Mouse (Mus musculus) MEL (cell line): Measurements from ENCODE around the gene Pdlim4. TPM values are rescaled to one million over a fixed set of nuclear protein-coding genes. Genes with fewer than 3 reads are reported as not detected.

ENCODE experiments used
- DNase-seq: peaks from one replicate; pipeline ENCODE4 v3.0.0; 2011; ENCODE audit warnings: low read depth, low spot score
- H3K27ac ChIP-seq: 2 replicates; pipeline ENCODE4 v1.5.1; 2012; ENCODE audit warnings: low read depth, mild to moderate bottlenecking, control low read depth, low read length, moderate library complexity; ENCODE audit not compliant: control insufficient read depth
- H3K27me3 ChIP-seq, 2 experiments: fragments of 150-350 bp in 1 of 2; sonication (generic) in 1 of 2; 2 replicates each; pipeline ENCODE4 v1.6.1; 2012; ENCODE audit warnings: low read length in 2 of 2, mild to moderate bottlenecking in 2 of 2, improper control_type of control experiment in 1 of 2, moderate library complexity in 1 of 2; ENCODE audit not compliant: insufficient read depth in 2 of 2, control insufficient read depth in 1 of 2
- H3K36me3 ChIP-seq, 2 experiments: 2 replicates each; pipeline ENCODE4 v1.6.1; 2012 to 2014; ENCODE audit warnings: low read length in 2 of 2, improper control_type of control experiment in 1 of 2, inconsistent platforms in 1 of 2, mild to moderate bottlenecking in 1 of 2; ENCODE audit not compliant: insufficient read depth in 2 of 2, control insufficient read depth in 1 of 2
- H3K4me1 ChIP-seq, 2 experiments: fragments of 150-350 bp in 1 of 2; sonication (generic) in 1 of 2; 2 replicates each; pipeline ENCODE4 v1.6.1; 2012; ENCODE audit warnings: low read length in 2 of 2, improper control_type of control experiment in 1 of 2, mild to moderate bottlenecking in 1 of 2; ENCODE audit not compliant: insufficient read depth in 2 of 2, control insufficient read depth in 1 of 2
- H3K4me3 ChIP-seq, 2 experiments: fragments of 150-350 bp in 1 of 2; sonication (generic) in 1 of 2; 2 replicates each; pipeline ENCODE4 v1.5.1; 2012; ENCODE audit warnings: low read depth in 2 of 2, low read length in 2 of 2, mild to moderate bottlenecking in 2 of 2, moderate library complexity in 2 of 2, control low read depth in 1 of 2, improper control_type of control experiment in 1 of 2; ENCODE audit not compliant: control insufficient read depth in 1 of 2, insufficient read depth in 1 of 2
- H3K79me2 ChIP-seq: 2 replicates; pipeline ENCODE4 v1.6.1; 2012; ENCODE audit warnings: mild to moderate bottlenecking, low read length, moderate library complexity; ENCODE audit not compliant: control insufficient read depth, poor library complexity, insufficient read depth
- H3K9ac ChIP-seq: 2 replicates; pipeline ENCODE4 v1.6.1; 2012; ENCODE audit warnings: low read depth, mild to moderate bottlenecking, control low read depth, low read length, moderate library complexity; ENCODE audit not compliant: control insufficient read depth, poor library complexity, severe bottlenecking
- H3K9me3 ChIP-seq: fragments of 150-350 bp; sonication (generic); replicated peaks from 2 replicates; pipeline ENCODE4 v1.6.1; 2012; ENCODE audit warnings: mild to moderate bottlenecking, low read length, improper control_type of control experiment, moderate library complexity; ENCODE audit not compliant: insufficient read depth
- BHLHE40 ChIP-seq: IDR thresholded peaks from 2 replicates; pipeline ENCODE4 v1.6.1; 2012; ENCODE audit warnings: low read depth, mild to moderate bottlenecking, inconsistent platforms, low read length, improper control_type of control experiment, borderline replicate concordance
- CHD1 ChIP-seq: IDR thresholded peaks from 2 replicates; pipeline ENCODE4 v1.6.1; 2012; ENCODE audit warnings: low read depth, mild to moderate bottlenecking, inconsistent platforms, low read length, improper control_type of control experiment
- CHD2 ChIP-seq: IDR thresholded peaks from 2 replicates; pipeline ENCODE4 v1.6.1; 2011; ENCODE audit warnings: low read length, improper control_type of control experiment
- CTCF ChIP-seq, 3 experiments: IDR thresholded peaks in 2 of 3; conservative IDR thresholded peaks in 1 of 3; 2 replicates each; pipeline ENCODE4 v1.5.1; 2011 to 2012; ENCODE audit warnings: low read length in 3 of 3, low read depth in 2 of 3, mild to moderate bottlenecking in 2 of 3, improper control_type of control experiment in 1 of 3, inconsistent platforms in 1 of 3, mixed read lengths in 1 of 3, moderate library complexity in 1 of 3; ENCODE audit not compliant: control insufficient read depth in 1 of 3, insufficient read depth in 1 of 3, poor library complexity in 1 of 3, severe bottlenecking in 1 of 3
- E2F4 ChIP-seq: IDR thresholded peaks from 2 replicates; pipeline ENCODE4 v1.6.1; 2011; ENCODE audit warnings: low read depth, low read length, improper control_type of control experiment, borderline replicate concordance
- ELF1 ChIP-seq: IDR thresholded peaks from 2 replicates; pipeline ENCODE4 v1.6.1; 2014; ENCODE audit warnings: low read depth, mild to moderate bottlenecking, inconsistent platforms, low read length, improper control_type of control experiment, moderate library complexity
- EP300 ChIP-seq, 2 experiments: IDR thresholded peaks; 2 replicates each; pipeline ENCODE4 v1.6.1; 2011; ENCODE audit warnings: improper control_type of control experiment in 2 of 2, low read length in 2 of 2, low read depth in 1 of 2, mild to moderate bottlenecking in 1 of 2
- ETS1 ChIP-seq: IDR thresholded peaks from 2 replicates; pipeline ENCODE4 v1.6.1; 2012; ENCODE audit warnings: low read depth, mild to moderate bottlenecking, inconsistent platforms, low read length, improper control_type of control experiment, moderate library complexity
- GABPA ChIP-seq: IDR thresholded peaks from 2 replicates; pipeline ENCODE4 v1.6.1; 2012; ENCODE audit warnings: low read depth, mild to moderate bottlenecking, inconsistent platforms, low read length, improper control_type of control experiment, moderate library complexity
- GATA1 ChIP-seq: IDR thresholded peaks from 2 replicates; pipeline ENCODE4 v1.6.1; 2011; ENCODE audit warnings: low read depth, low read length, improper control_type of control experiment
- JUND ChIP-seq: IDR thresholded peaks from 2 replicates; pipeline ENCODE4 v1.6.1; 2011; ENCODE audit warnings: low read depth, mild to moderate bottlenecking, improper control_type of control experiment, low read length
- KAT2A ChIP-seq: conservative IDR thresholded peaks from 2 replicates; pipeline ENCODE4 v1.6.1; 2012; ENCODE audit warnings: low read depth, low read length, improper control_type of control experiment, inconsistent platforms
- MAFK ChIP-seq: IDR thresholded peaks from 2 replicates; pipeline ENCODE4 v1.6.1; 2011; ENCODE audit warnings: low read depth, mild to moderate bottlenecking, low read length, improper control_type of control experiment, borderline replicate concordance
- MAX ChIP-seq: IDR thresholded peaks from 2 replicates; pipeline ENCODE4 v1.6.1; 2011; ENCODE audit warnings: low read length, improper control_type of control experiment
- MAZ ChIP-seq: IDR thresholded peaks from 2 replicates; pipeline ENCODE4 v1.6.1; 2012; ENCODE audit warnings: low read depth, mild to moderate bottlenecking, inconsistent platforms, low read length, improper control_type of control experiment
- MXI1 ChIP-seq: IDR thresholded peaks from 2 replicates; pipeline ENCODE4 v1.6.1; 2011; ENCODE audit warnings: mild to moderate bottlenecking, low read depth, low read length, improper control_type of control experiment
- MYB ChIP-seq: IDR thresholded peaks from 2 replicates; pipeline ENCODE4 v1.6.1; 2011; ENCODE audit warnings: mild to moderate bottlenecking, low read depth, low read length, improper control_type of control experiment
- MYC ChIP-seq: IDR thresholded peaks from 2 replicates; pipeline ENCODE4 v1.6.1; 2011; ENCODE audit warnings: low read depth, mild to moderate bottlenecking, low read length, improper control_type of control experiment, moderate library complexity
- NRF1 ChIP-seq: IDR thresholded peaks from 2 replicates; pipeline ENCODE4 v1.6.1; 2014; ENCODE audit warnings: low read depth, mild to moderate bottlenecking, inconsistent platforms, low read length, improper control_type of control experiment, moderate library complexity; ENCODE audit not compliant: poor library complexity, insufficient read depth, severe bottlenecking
- POLR2A ChIP-seq, 2 experiments: IDR thresholded peaks; 2 replicates each; pipeline ENCODE4 v1.6.1; 2011 to 2012; ENCODE audit warnings: low read length in 2 of 2, mild to moderate bottlenecking in 2 of 2, control low read depth in 1 of 2, improper control_type of control experiment in 1 of 2, low read depth in 1 of 2, moderate library complexity in 1 of 2; ENCODE audit not compliant: control insufficient read depth in 1 of 2, insufficient read depth in 1 of 2, poor library complexity in 1 of 2
- POLR2AphosphoS5 ChIP-seq: IDR thresholded peaks from 2 replicates; pipeline ENCODE4 v1.6.1; 2012; ENCODE audit warnings: low read depth, borderline replicate concordance, mild to moderate bottlenecking, inconsistent platforms, low read length, moderate library complexity, mixed read lengths
- RAD21 ChIP-seq: IDR thresholded peaks from 2 replicates; pipeline ENCODE4 v1.6.1; 2011; ENCODE audit warnings: mild to moderate bottlenecking, low read depth, low read length, improper control_type of control experiment
- RCOR1 ChIP-seq: IDR thresholded peaks from 2 replicates; pipeline ENCODE4 v1.6.1; 2012; ENCODE audit warnings: low read depth, mild to moderate bottlenecking, inconsistent platforms, low read length, improper control_type of control experiment
- SIN3A ChIP-seq: IDR thresholded peaks from 2 replicates; pipeline ENCODE4 v1.6.1; 2012; ENCODE audit warnings: low read length, improper control_type of control experiment, inconsistent platforms
- SMC3 ChIP-seq: IDR thresholded peaks from 2 replicates; pipeline ENCODE4 v1.6.1; 2011; ENCODE audit warnings: low read depth, low read length, improper control_type of control experiment
- TAL1 ChIP-seq: IDR thresholded peaks from 2 replicates; pipeline ENCODE4 v1.6.1; 2012; ENCODE audit warnings: mild to moderate bottlenecking, inconsistent platforms, low read length, moderate library complexity, mixed read lengths
- TBP ChIP-seq: IDR thresholded peaks from 2 replicates; pipeline ENCODE4 v1.8.0; 2011; ENCODE audit warnings: low read depth, low read length, improper control_type of control experiment
- TCF12 ChIP-seq: IDR thresholded peaks from 2 replicates; pipeline ENCODE4 v1.6.1; 2014; ENCODE audit warnings: low read depth, mild to moderate bottlenecking, inconsistent platforms, low read length, improper control_type of control experiment, moderate library complexity
- UBTF ChIP-seq: IDR thresholded peaks from 2 replicates; pipeline ENCODE4 v1.6.1; 2012; ENCODE audit warnings: low read depth, mild to moderate bottlenecking, inconsistent platforms, low read length, improper control_type of control experiment, moderate library complexity, borderline replicate concordance; ENCODE audit not compliant: insufficient read depth
- USF1 ChIP-seq: IDR thresholded peaks from 2 replicates; pipeline ENCODE4 v1.6.1; 2014; ENCODE audit warnings: low read depth, mild to moderate bottlenecking, inconsistent platforms, low read length, improper control_type of control experiment, moderate library complexity
- USF2 ChIP-seq, 2 experiments: IDR thresholded peaks; 2 replicates each; pipeline ENCODE4 v1.6.1; 2011 to 2012; ENCODE audit warnings: improper control_type of control experiment in 2 of 2, low read length in 2 of 2, borderline replicate concordance in 1 of 2, inconsistent platforms in 1 of 2, low read depth in 1 of 2, mild to moderate bottlenecking in 1 of 2; ENCODE audit not compliant: insufficient read depth in 1 of 2
- ZC3H11A ChIP-seq: IDR thresholded peaks from 2 replicates; pipeline ENCODE4 v1.6.1; 2012; ENCODE audit warnings: low read depth, mild to moderate bottlenecking, inconsistent platforms, low read length, improper control_type of control experiment
- ZKSCAN1 ChIP-seq: IDR thresholded peaks from 2 replicates; pipeline ENCODE4 v1.6.1; 2012; ENCODE audit warnings: low read depth, mild to moderate bottlenecking, inconsistent platforms, low read length, improper control_type of control experiment, moderate library complexity
- ZMIZ1 ChIP-seq: IDR thresholded peaks from 2 replicates; pipeline ENCODE4 v1.6.1; 2012; ENCODE audit warnings: low read depth, mild to moderate bottlenecking, inconsistent platforms, low read length, improper control_type of control experiment, moderate library complexity
- ZNF384 ChIP-seq: IDR thresholded peaks from 2 replicates; pipeline ENCODE4 v1.6.1; 2012; ENCODE audit warnings: low read depth, mild to moderate bottlenecking, inconsistent platforms, low read length, improper control_type of control experiment
- polyA plus RNA-seq, 2 experiments: library from polyadenylated mRNA; stranded (reverse) in 1 of 2; unstranded in 1 of 2; fragments of >175 nt in 1 of 2; fragments of >200 nt in 1 of 2; gene quantifications; 2 replicates each; pipeline versions ENCODE4 v1.2.1 to v1.2.4; 2012; ENCODE audit warnings: low replicate concordance in 2 of 2, low read depth in 1 of 2; ENCODE audit not compliant: insufficient read length in 2 of 2, insufficient read depth in 1 of 2, missing spikeins in 1 of 2
- total RNA-seq: library from RNA; depleted of rRNA; stranded (reverse); fragments of 300-350 nt; gene quantifications from 2 replicates; pipeline ENCODE4 v1.2.3, GENCODE M21; 2012

The Pdlim4 gene
- total and polyA plus RNA-seq, 3 experiments: 0.70 TPM; not detected in 2

DNA sequence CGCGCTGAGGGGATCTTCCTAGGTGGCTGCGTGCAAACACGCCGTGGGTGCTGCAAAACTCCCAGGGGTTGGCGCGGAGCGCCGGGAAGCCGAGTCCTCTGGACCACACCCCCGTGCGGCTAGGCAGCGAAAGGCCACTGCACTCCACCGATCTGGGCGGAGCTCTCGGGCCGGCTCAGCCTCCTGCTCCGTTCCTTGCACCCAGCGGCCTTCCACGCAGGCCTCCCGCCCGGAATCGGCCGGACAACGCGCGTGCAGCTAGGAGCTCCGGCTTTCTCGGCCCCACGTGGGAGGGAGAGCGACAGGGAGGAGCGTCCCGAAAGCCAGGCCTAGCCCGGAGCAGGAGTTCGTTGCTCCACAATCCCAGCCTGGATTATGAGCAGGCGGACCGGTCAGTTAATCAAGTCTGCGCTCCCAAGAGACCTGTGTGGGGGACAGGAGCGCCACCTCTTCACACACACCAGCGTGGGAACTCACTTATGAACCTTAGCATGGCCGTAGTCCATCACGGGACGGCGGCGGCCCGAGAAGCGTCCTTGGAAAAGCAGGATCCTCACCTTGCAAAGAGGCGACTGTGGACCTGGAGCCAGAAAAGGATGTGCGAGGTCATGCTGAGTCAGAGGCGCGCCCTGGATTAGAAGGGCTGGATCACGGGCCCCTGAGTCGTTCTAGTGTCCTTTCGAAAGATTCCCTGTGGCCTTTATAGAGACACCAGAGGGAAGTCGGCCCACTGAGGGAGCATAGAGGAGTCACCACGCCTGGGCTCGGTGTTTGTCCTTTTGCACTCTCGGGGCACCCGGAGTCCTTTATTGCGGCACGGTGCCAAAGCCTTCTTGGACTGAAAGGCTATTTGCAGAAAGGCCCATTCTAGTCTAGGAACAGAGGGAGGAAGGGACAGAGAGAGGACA lies 40.5 kb downstream of the Pdlim4 start, which contains the start of gene Slc22a4:
Slc22a4 (minus strand) TSS at position 47 of the 908 bp plus-strand sequence.
- Histone ChIP-seq H3K27me3 (no peaks in the 10 kb centered on the region), H3K9me3 (no peaks in the 10 kb centered on the region), H3K36me3 (peaks cover 0 to 33% of the 10 kb centered on the region in 2 experiments; a peak in 2 of 4 replicates), H3K79me2 (peaks cover 3% of the 10 kb centered on the region; the same call in 1 of the 2 replicates), H3K4me3 (peak within 1 kb of the TSS; percentile 65 to 93), H3K4me1 (peaks cover 29 to 39% of the 10 kb centered on the region in 2 experiments), H3K27ac (peak within 1 kb of the TSS; percentile 60), H3K9ac (peak within 1 kb of the TSS; percentile 74)
- DNase-seq: peak; percentile 77
- TF ChIP-seq ETS1: peak; percentile 41; the same call in 1 of the 2 replicates
- TF ChIP-seq MYC: no peak
- TF ChIP-seq USF2 (IDR thresholded peaks at IDR 0.05; ENCODE audit: borderline replicate concordance in 1 of 2, insufficient read depth in 1 of 2, low read depth in 1 of 2, low read length in 2 of 2): no peak
- TF ChIP-seq POLR2AphosphoS5: no peak
- no peak for TF ChIP-seq E2F4
- no peak for TF ChIP-seq CHD2
- no peak for TF ChIP-seq ZNF384
- TF ChIP-seq SMC3: no peak
- peak; percentile 49; the same call in 1 of the 2 replicates for TF ChIP-seq MAX
- TF ChIP-seq BHLHE40: no peak
- no peak for TF ChIP-seq ELF1
- TF ChIP-seq POLR2A (IDR thresholded peaks at IDR 0.05; ENCODE audit: control insufficient read depth in 1 of 2, insufficient read depth in 1 of 2, low read depth in 1 of 2, low read length in 2 of 2, poor library complexity in 1 of 2): peak in 1 of 2 experiments; percentile 33; a peak in 1 of 4 replicates
- no peak for TF ChIP-seq ZC3H11A
- TF ChIP-seq MAZ: no peak
- TF ChIP-seq ZMIZ1: no peak
- no peak for TF ChIP-seq NRF1
- peak; percentile 40; the same call in 1 of the 2 replicates for TF ChIP-seq MXI1
- TF ChIP-seq GABPA: no peak
- peak; percentile 62 for TF ChIP-seq SIN3A
- peak; percentile 50; the same call in 1 of the 2 replicates for TF ChIP-seq TBP
- TF ChIP-seq KAT2A: no peak; the same call in 1 of the 2 replicates
- no peak for TF ChIP-seq JUND
- no peak for TF ChIP-seq CHD1
- no peak for TF ChIP-seq TAL1
- 0 out of 2 replicates have a peak, but pooled peaks have one; percentile 19 for TF ChIP-seq TCF12
- TF ChIP-seq RAD21: no peak
- no peak for TF ChIP-seq ZKSCAN1
- TF ChIP-seq MYB: no peak
- TF ChIP-seq GATA1: no peak
- 0 out of 2 replicates have a peak, but pooled peaks have one; percentile 84 for TF ChIP-seq UBTF
- TF ChIP-seq MAFK: no peak
- TF ChIP-seq CTCF (IDR thresholded peaks at IDR 0.05 in 2 of 3, conservative IDR thresholded peaks at IDR 0.05 in 1 of 3; ENCODE audit: control insufficient read depth in 1 of 3, insufficient read depth in 1 of 3, low read depth in 2 of 3, low read length in 3 of 3, poor library complexity in 1 of 3, severe bottlenecking in 1 of 3): no peak
- TF ChIP-seq EP300 (IDR thresholded peaks at IDR 0.05; ENCODE audit: low read depth in 1 of 2, low read length in 2 of 2): no peak; a peak in 1 of 4 replicates
- no peak; the same call in 1 of the 2 replicates for TF ChIP-seq RCOR1
- TF ChIP-seq USF1: no peak
